Mouse (Mus musculus) layer of hippocampus, adult 2 months (tissue): ENCODE results near the gene Ehbp1l1. TPM values are rescaled to one million over a fixed set of nuclear protein-coding genes. Genes with fewer than 3 reads are reported as not detected.

ENCODE experiments used
- DNase-seq, 2 experiments: peaks; one replicate each; pipeline ENCODE4 v3.0.0; 2022; ENCODE audit warnings: low spot score in 2 of 2
- H3K27ac ChIP-seq: fragments of 200-600 bp; 2 replicates; pipeline ENCODE4 v1.8.1; 2022
- H3K4me3 ChIP-seq: fragments of 200-600 bp; 2 replicates; pipeline ENCODE4 v1.8.1; 2022; ENCODE audit warnings: mild to moderate bottlenecking
- CTCF ChIP-seq: fragments of 200-600 bp; conservative IDR thresholded peaks from 2 replicates; pipeline ENCODE4 v1.8.1; 2022; ENCODE audit warnings: antibody characterized with exemption, mild to moderate bottlenecking, moderate library complexity
- microRNA-seq, 2 experiments: library from miRNA; unstranded; fragments of <30 nt; microRNA quantifications; one replicate each; pipeline ENCODE4 v1.2.0; 2021
- total RNA-seq, 2 experiments: library from RNA; stranded (reverse); gene quantifications; 2 replicates each; pipeline ENCODE4 v1.2.3; 2021

Ehbp1l1 gene
- total RNA-seq, 2 experiments from 2014 or later: 11.8 to 17.7 TPM

GRCm38 (mm10) chr19:5665465-5665864, 60.7 kb downstream of the Ehbp1l1 start:
- TF ChIP-seq CTCF: no peak
- H3K27ac ChIP-seq: no peak overlapping the region
- H3K4me3 ChIP-seq: no peak overlapping the region
- no peak for DNase-seq

- no peak for DNase-seq
- TF ChIP-seq CTCF: no peak
- H3K27ac ChIP-seq: no peak overlapping the region
- H3K4me3 ChIP-seq: no peak overlapping the region
Observed at GRCm38 (mm10) chr19:5664669-5665257, 61.4 kb downstream of the Ehbp1l1 start.

GRCm38 (mm10) chr19:5662981-5663913, 62.9 kb downstream of the Ehbp1l1 start, which contains the start of gene Sipa1:
Sipa1 (minus strand) TSS chr19:5663707.
- TF ChIP-seq CTCF: no peak
- Histone ChIP-seq H3K27ac (peak within 1 kb of the TSS; percentile 82), H3K4me3 (peak within 1 kb of the TSS; percentile 55)
- peak; percentile 67 to 78 for DNase-seq

GRCm38 (mm10) chr19:5662310-5662709, 63.8 kb downstream of the Ehbp1l1 start:
- no peak for DNase-seq
- Histone ChIP-seq H3K4me3 (peak overlapping the region; percentile 55), H3K27ac (peak overlapping the region; percentile 82; the same call in 1 of the 2 replicates)
- no peak for TF ChIP-seq CTCF

- Histone ChIP-seq H3K27ac (peak overlapping the region; percentile 82), H3K4me3 (peak overlapping the region; percentile 30)
- DNase-seq: peak in 1 of 2 experiments; percentile 16
- no peak for TF ChIP-seq CTCF
Observed at GRCm38 (mm10) chr19:5660942-5661751, 65.0 kb downstream of the Ehbp1l1 start.

Small RNAs within 50 kb of the gene (microRNA-seq; reads per million reads assigned to microRNA genes)
- 0.37 to 1.9 reads per million in 2 experiments for gene Mir6987

Other genes starting within 250 kb of the Ehbp1l1 start
- gene Mus81, start 237.9 kb downstream of the Ehbp1l1 start, total RNA-seq: 10 to 100 TPM; 40.9 to 42.9 TPM
- gene Cfl1, start 235.9 kb downstream of the Ehbp1l1 start, total RNA-seq: 1,000 to 10,000 TPM; 1,280 to 1,287 TPM
- 1 to 10 TPM; 6.2 to 9.1 TPM for gene 1700020D05Rik, start 222.5 kb downstream of the Ehbp1l1 start, total RNA-seq
- 10 to 100 TPM; 85.9 to 86.6 TPM for gene Snx32, start 215.8 kb downstream of the Ehbp1l1 start, total RNA-seq
- gene Ovol1, start 165.7 kb downstream of the Ehbp1l1 start, total RNA-seq: not detected
- 1 to 10 TPM; 6.8 to 7.4 TPM for gene Ap5b1, start 158.3 kb downstream of the Ehbp1l1 start, total RNA-seq
- gene Rnaseh2c, start 124.4 kb downstream of the Ehbp1l1 start, total RNA-seq: 10 to 100 TPM; 80.0 to 88.2 TPM
- gene Kat5, start 116.1 kb downstream of the Ehbp1l1 start, total RNA-seq: 10 to 100 TPM; 82.8 to 93.0 TPM
- 10 to 100 TPM; 20.6 to 21.0 TPM for gene Rela, start 88.8 kb downstream of the Ehbp1l1 start, total RNA-seq
- gene Sipa1, start 62.6 kb downstream of the Ehbp1l1 start, total RNA-seq: 10 to 100 TPM; 16.5 to 17.5 TPM
- 10 to 100 TPM; 20.2 to 20.4 TPM for gene Map3k11, start 37.6 kb downstream of the Ehbp1l1 start, total RNA-seq
- gene Pcnx3, start 37.4 kb downstream of the Ehbp1l1 start, total RNA-seq: 10 to 100 TPM; 69.1 to 78.8 TPM
- gene Kcnk7, start 21.9 kb downstream of the Ehbp1l1 start, total RNA-seq: under 1 TPM in 1 of 2 experiments, not detected in 1; 0.36 TPM
- gene Fam89b, start 3.3 kb upstream of the Ehbp1l1 start, total RNA-seq: 10 to 100 TPM; 26.5 to 29.4 TPM
- 10 to 100 TPM; 23.8 to 30.0 TPM for gene Ltbp3, start 14.6 kb upstream of the Ehbp1l1 start, total RNA-seq
- 10 to 100 TPM; 74.1 to 80.9 TPM for gene Scyl1, start 45.1 kb upstream of the Ehbp1l1 start, total RNA-seq
- 10 to 100 TPM in 1 of 2 experiments, 1 to 10 TPM in 1; 9.5 to 10.6 TPM for gene Frmd8, start 149.0 kb upstream of the Ehbp1l1 start, total RNA-seq
- 1 to 10 TPM; 3.5 to 3.6 TPM for gene Slc25a45, start 151.5 kb upstream of the Ehbp1l1 start, total RNA-seq
- 1 to 10 TPM; 2.5 to 3.2 TPM for gene Tigd3, start 167.8 kb upstream of the Ehbp1l1 start, total RNA-seq
- gene Dpf2, start 186.7 kb upstream of the Ehbp1l1 start, total RNA-seq: 10 to 100 TPM; 94.1 to 95.3 TPM
- gene Cdc42ep2, start 198.5 kb upstream of the Ehbp1l1 start, total RNA-seq: 1 to 10 TPM; 3.4 to 3.8 TPM
- 1 to 10 TPM; 6.2 to 6.6 TPM for gene Pola2, start 237.9 kb upstream of the Ehbp1l1 start, total RNA-seq